ENCODE assay signal across 15 mouse cellular contexts in the genomic region with DNA sequence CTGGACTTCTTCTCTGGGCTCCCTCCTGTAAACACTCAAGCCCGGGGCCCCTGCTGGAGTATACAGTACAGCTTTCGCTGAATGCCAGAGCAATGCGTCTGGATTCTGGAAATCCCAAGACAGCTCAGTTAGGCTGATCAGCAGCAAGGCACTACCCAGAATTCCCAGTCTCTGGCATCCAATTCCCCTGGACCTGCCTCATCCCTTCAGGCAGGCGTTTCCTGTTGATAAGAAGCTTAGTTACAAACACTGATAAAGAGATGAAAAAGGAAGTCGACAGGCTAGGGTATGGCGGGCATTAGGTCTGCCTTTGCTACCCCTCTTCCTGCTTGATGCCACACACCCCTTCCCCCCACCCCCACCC. TPM values are rescaled to one million over a fixed set of nuclear protein-coding genes. Genes with fewer than 3 reads are reported as not detected.
DNase-seq lines count a peak whose midpoint lies in the region; ATAC-seq and TF ChIP-seq lines count a peak whose summit lies in the region.
"Had no signal": no experiment of that assay in that cellular context is flagged by ENCODE, and none has a peak within 500 bp of the region (broad histone marks: within the 10 kb centered on the region; RNA-seq: fewer than 3 reads in every experiment).

No protein-coding gene starts in this region.

- ATAC-seq in forebrain, embryonic 11.5 days (replicated peaks; ENCODE audit: low FRiP score), result no peak
- no peak for ATAC-seq in liver, postnatal 0 days
- no peak for ATAC-seq in stomach, postnatal 0 days (ENCODE audit: low FRiP score, low TSS enrichment)
- ATAC-seq in hindbrain, embryonic 13.5 days (ENCODE audit: low FRiP score), result no peak
- ATAC-seq in forebrain, postnatal 0 days, result no peak

- peaks cover 19% of the 10 kb centered on the region for H3K27me3 ChIP-seq in forebrain, embryonic 10.5 days (ENCODE audit: poor library complexity, severe bottlenecking)
- H3K27me3 ChIP-seq in forebrain, embryonic 11.5 days (ENCODE audit: control insufficient read depth, insufficient read depth, low read length), result no peaks in the 10 kb centered on the region
- H3K27me3 ChIP-seq in liver, postnatal 0 days (ENCODE audit: insufficient read depth, low read length), result no peaks in the 10 kb centered on the region
- H3K27me3 ChIP-seq in stomach, postnatal 0 days (ENCODE audit: control insufficient read depth, insufficient read depth, low read length), result no peaks in the 10 kb centered on the region
- H3K27me3 ChIP-seq in hindbrain, embryonic 13.5 days, result 0 out of 2 replicates have a peak, but pooled peaks cover 14% of the 10 kb centered on the region
- no peaks in the 10 kb centered on the region for H3K27me3 ChIP-seq in forebrain, postnatal 0 days (ENCODE audit: insufficient read depth, low read length)

- TF ChIP-seq CTCF in liver, postnatal 0 days (IDR thresholded peaks at IDR 0.05; ENCODE audit: low read depth), result no peak
- no peak for TF ChIP-seq CTCF in stomach, postnatal 0 days (IDR thresholded peaks at IDR 0.05; ENCODE audit: low read depth)
- TF ChIP-seq CTCF in forebrain, postnatal 0 days (IDR thresholded peaks at IDR 0.05; ENCODE audit: low read depth), result no peak

- 62% methylated on average over 6 of the region's 6 CpGs for whole genome bisulfite sequencing in forebrain, embryonic 10.5 days
- 69% methylated on average over 6 of the region's 6 CpGs for WGBS in forebrain, embryonic 11.5 days
- WGBS in liver, postnatal 0 days (ENCODE audit: insufficient replicate concordance), result 18% methylated on average over 6 of the region's 6 CpGs
- 13% methylated on average over 6 of the region's 6 CpGs for WGBS in stomach, postnatal 0 days
- WGBS in hindbrain, embryonic 13.5 days, result 61% methylated on average over 6 of the region's 6 CpGs
- WGBS in forebrain, postnatal 0 days, result 55% methylated on average over 6 of the region's 6 CpGs

- no peaks in the 10 kb centered on the region for H3K36me3 ChIP-seq in forebrain, embryonic 10.5 days (replicated peaks)
- no peaks in the 10 kb centered on the region for H3K36me3 ChIP-seq in forebrain, embryonic 11.5 days (ENCODE audit: control insufficient read depth, insufficient read depth, low read length)
- H3K36me3 ChIP-seq in liver, postnatal 0 days (replicated peaks; ENCODE audit: insufficient read depth, low read length), result no peaks in the 10 kb centered on the region
- H3K36me3 ChIP-seq in stomach, postnatal 0 days (ENCODE audit: control insufficient read depth, insufficient read depth, low read length), result no peaks in the 10 kb centered on the region; the same call in 1 of the 2 replicates
- no peaks in the 10 kb centered on the region for H3K36me3 ChIP-seq in hindbrain, embryonic 13.5 days
- H3K36me3 ChIP-seq in forebrain, postnatal 0 days (ENCODE audit: insufficient read depth), result no peaks in the 10 kb centered on the region

- 0 out of 2 replicates have a peak overlapping the region, but pooled peaks have one; percentile 35 for H3K27ac ChIP-seq in forebrain, embryonic 10.5 days
- H3K27ac ChIP-seq in forebrain, embryonic 11.5 days (ENCODE audit: low read depth, low read length), result no peak overlapping the region
- H3K27ac ChIP-seq in liver, postnatal 0 days (ENCODE audit: low read depth), result peak overlapping the region; percentile 48; the same call in 1 of the 2 replicates
- peak overlapping the region; percentile 36; the same call in 1 of the 2 replicates for H3K27ac ChIP-seq in stomach, postnatal 0 days (replicated peaks)
- no peak overlapping the region for H3K27ac ChIP-seq in hindbrain, embryonic 13.5 days
- H3K27ac ChIP-seq in forebrain, postnatal 0 days (ENCODE audit: low read depth, low read length), result no peak overlapping the region

- DNase-seq in forebrain, embryonic 10.5 days (ENCODE audit: extremely low spot score, low spot score), result no peak
- DNase-seq in forebrain, embryonic 11.5 days (ENCODE audit: low spot score), result no peak
- peak; percentile 36 for DNase-seq in retina, postnatal 1 day
- no peak for DNase-seq in retina, embryonic 14.5 days (ENCODE audit: low spot score)
- DNase-seq in liver, postnatal 0 days, result no peak
- DNase-seq in stomach, postnatal 0 days (ENCODE audit: low spot score), result peak; percentile 22
- no peak for DNase-seq in forebrain, postnatal 0 days
- DNase-seq: cerebellum, adult 9-10 months; right cerebral cortex, postnatal 25 days; thymus, adult 2 months had no signal

- H3K4me2 ChIP-seq in forebrain, embryonic 11.5 days (ENCODE audit: low read depth, low read length, severe bottlenecking), result no peak overlapping the region
- H3K4me2 ChIP-seq in liver, postnatal 0 days (ENCODE audit: low read depth, low read length), result 0 out of 2 replicates have a peak overlapping the region, but pooled peaks have one; percentile 11
- no peak overlapping the region for H3K4me2 ChIP-seq in stomach, postnatal 0 days (replicated peaks; ENCODE audit: low read depth)
- H3K4me2 ChIP-seq in hindbrain, embryonic 13.5 days, result no peak overlapping the region
- no peak overlapping the region for H3K4me2 ChIP-seq in forebrain, postnatal 0 days (ENCODE audit: low read depth)

- no peak overlapping the region for H3K9ac ChIP-seq in forebrain, embryonic 11.5 days (ENCODE audit: low read length)
- no peak overlapping the region for H3K9ac ChIP-seq in liver, postnatal 0 days (replicated peaks)
- H3K9ac ChIP-seq in stomach, postnatal 0 days (ENCODE audit: low read length), result no peak overlapping the region
- H3K9ac ChIP-seq in hindbrain, embryonic 13.5 days, result no peak overlapping the region; the same call in 1 of the 2 replicates
- no peak overlapping the region for H3K9ac ChIP-seq in forebrain, postnatal 0 days

- peaks cover 55% of the 10 kb centered on the region for H3K4me1 ChIP-seq in forebrain, embryonic 10.5 days
- H3K4me1 ChIP-seq in forebrain, embryonic 11.5 days (replicated peaks; ENCODE audit: control insufficient read depth, insufficient read depth, low read length), result peaks cover 3% of the 10 kb centered on the region; the same call in 1 of the 2 replicates
- peaks cover 45% of the 10 kb centered on the region for H3K4me1 ChIP-seq in liver, postnatal 0 days (ENCODE audit: insufficient read depth)
- peaks cover 16% of the 10 kb centered on the region for H3K4me1 ChIP-seq in stomach, postnatal 0 days (replicated peaks; ENCODE audit: control insufficient read depth, insufficient read depth)
- peaks cover 33% of the 10 kb centered on the region for H3K4me1 ChIP-seq in hindbrain, embryonic 13.5 days (replicated peaks)
- H3K4me1 ChIP-seq in forebrain, postnatal 0 days (ENCODE audit: insufficient read depth), result peaks cover 6% of the 10 kb centered on the region; the same call in 1 of the 2 replicates

- no peak overlapping the region for H3K4me3 ChIP-seq in forebrain, embryonic 10.5 days
- no peak overlapping the region for H3K4me3 ChIP-seq in forebrain, embryonic 11.5 days (ENCODE audit: low read depth, low read length)
- H3K4me3 ChIP-seq in liver, postnatal 0 days (ENCODE audit: low read depth, low read length), result no peak overlapping the region
- no peak overlapping the region for H3K4me3 ChIP-seq in stomach, postnatal 0 days (ENCODE audit: low read depth, low read length)
- no peak overlapping the region for H3K4me3 ChIP-seq in hindbrain, embryonic 13.5 days
- H3K4me3 ChIP-seq in forebrain, postnatal 0 days (ENCODE audit: low read depth, low read length), result no peak overlapping the region

- no peaks in the 10 kb centered on the region for H3K9me3 ChIP-seq in forebrain, embryonic 10.5 days
- H3K9me3 ChIP-seq in forebrain, embryonic 11.5 days (ENCODE audit: control insufficient read depth, low read length), result no peaks in the 10 kb centered on the region
- no peaks in the 10 kb centered on the region for H3K9me3 ChIP-seq in liver, postnatal 0 days (ENCODE audit: low read length)
- H3K9me3 ChIP-seq in stomach, postnatal 0 days (ENCODE audit: control insufficient read depth, low read length), result no peaks in the 10 kb centered on the region
- H3K9me3 ChIP-seq in hindbrain, embryonic 13.5 days, result no peaks in the 10 kb centered on the region
- H3K9me3 ChIP-seq in forebrain, postnatal 0 days (ENCODE audit: low read length), result no peaks in the 10 kb centered on the region

- TF ChIP-seq EP300 in liver, postnatal 0 days (IDR thresholded peaks at IDR 0.05; ENCODE audit: low read depth), result 0 out of 2 replicates have a peak, but pooled peaks have one; percentile 18
- TF ChIP-seq EP300 in stomach, postnatal 0 days (optimal IDR thresholded peaks at IDR 0.05), result no peak

RNA-seq across cellular contexts. Expression of gene Acvrl1, which starts 19.6 kb away (rescaled TPM):
- 8.0 and 8.1 TPM in 2 replicates for polyA plus RNA-seq in forebrain, embryonic 10.5 days (2016; fragmentation: Nextera tagmentation; extraction: Ambion mirVana)
- polyA plus RNA-seq in forebrain, embryonic 11.5 days (2014; fragmentation: Nextera tagmentation; extraction: Ambion mirVana), result 7.2 and 7.7 TPM in 2 replicates
- 2.3 and 2.6 TPM in 2 replicates for polyA plus RNA-seq in liver, postnatal 0 days (2015; fragmentation: Nextera tagmentation; extraction: Ambion mirVana)
- polyA plus RNA-seq in stomach, postnatal 0 days (2015; fragmentation: Nextera tagmentation; extraction: Ambion mirVana), result 13.5 and 15.2 TPM in 2 replicates
- 7.9 and 8.6 TPM in 2 replicates for polyA plus RNA-seq in hindbrain, embryonic 13.5 days (2015; fragmentation: Nextera tagmentation; extraction: Ambion mirVana)
- total RNA-seq in forebrain, postnatal 0 days (2014; rRNA removed), result 8.7 and 10.7 TPM in 2 replicates
- 5.8 and 6.0 TPM in 2 replicates for polyA plus RNA-seq in forebrain, postnatal 0 days (2015; fragmentation: Nextera tagmentation; extraction: Ambion mirVana)

RNA-seq across cellular contexts. Expression of gene Acvr1b, which starts 26.0 kb away (rescaled TPM):
- 5.8 TPM in 2 replicates for polyA plus RNA-seq in forebrain, embryonic 10.5 days (2016; fragmentation: Nextera tagmentation; extraction: Ambion mirVana)
- 15.0 and 16.0 TPM in 2 replicates for polyA plus RNA-seq in forebrain, embryonic 11.5 days (2014; fragmentation: Nextera tagmentation; extraction: Ambion mirVana)
- polyA plus RNA-seq in liver, postnatal 0 days (2015; fragmentation: Nextera tagmentation; extraction: Ambion mirVana), result 2.2 TPM in 2 replicates
- 6.9 and 8.1 TPM in 2 replicates for polyA plus RNA-seq in stomach, postnatal 0 days (2015; fragmentation: Nextera tagmentation; extraction: Ambion mirVana)
- 19.6 and 20.5 TPM in 2 replicates for polyA plus RNA-seq in hindbrain, embryonic 13.5 days (2015; fragmentation: Nextera tagmentation; extraction: Ambion mirVana)
- 74.2 and 80.4 TPM in 2 replicates for total RNA-seq in forebrain, postnatal 0 days (2014; rRNA removed)
- polyA plus RNA-seq in forebrain, postnatal 0 days (2015; fragmentation: Nextera tagmentation; extraction: Ambion mirVana), result 13.2 and 17.4 TPM in 2 replicates

RNA-seq across cellular contexts. Expression of gene Ankrd33, which starts 32.3 kb away (rescaled TPM):
- not detected in 2 replicates for polyA plus RNA-seq in forebrain, embryonic 10.5 days (2016; fragmentation: Nextera tagmentation; extraction: Ambion mirVana)
- not detected in 2 replicates for polyA plus RNA-seq in forebrain, embryonic 11.5 days (2014; fragmentation: Nextera tagmentation; extraction: Ambion mirVana)
- not detected in 2 replicates for polyA plus RNA-seq in liver, postnatal 0 days (2015; fragmentation: Nextera tagmentation; extraction: Ambion mirVana)
- not detected in 2 replicates for polyA plus RNA-seq in stomach, postnatal 0 days (2015; fragmentation: Nextera tagmentation; extraction: Ambion mirVana)
- polyA plus RNA-seq in hindbrain, embryonic 13.5 days (2015; fragmentation: Nextera tagmentation; extraction: Ambion mirVana), result not detected in 2 replicates
- not detected in 2 replicates for total RNA-seq in forebrain, postnatal 0 days (2014; rRNA removed)
- polyA plus RNA-seq in forebrain, postnatal 0 days (2015; fragmentation: Nextera tagmentation; extraction: Ambion mirVana), result not detected in 2 replicates
- total RNA-seq: heart, postnatal 10 days; layer of hippocampus, adult 18-20 months had no signal
- polyA plus RNA-seq: liver, embryonic 16.5 days; neural tube, embryonic 11.5 days; thymus, adult 2 months had no signal

Comparison
In these comparisons a context has a peak if more than half of its experiments do, and no peak if none do; other contexts are left out.
1. DNase-seq: peak in retina, postnatal 1 day (single experiment) and stomach, postnatal 0 days (single experiment); none in forebrain, embryonic 10.5 days (single experiment), forebrain, embryonic 11.5 days (single experiment), retina, embryonic 14.5 days (single experiment), liver, postnatal 0 days (single experiment) and forebrain, postnatal 0 days (single experiment).
2. H3K27ac ChIP-seq: peak in forebrain, embryonic 10.5 days (single experiment), liver, postnatal 0 days (single experiment) and stomach, postnatal 0 days (single experiment); none in forebrain, embryonic 11.5 days (single experiment), hindbrain, embryonic 13.5 days (single experiment) and forebrain, postnatal 0 days (single experiment).